Mouse (Mus musculus): Measurements from ENCODE around the gene Rnf213. TPM values are rescaled to one million over a fixed set of nuclear protein-coding genes. Genes with fewer than 3 reads are reported as not detected.
A peak's percentile ranks its signal among the peaks of the same experiment; 100 is the strongest.

Gene Rnf213
- total and polyA plus RNA-seq, 3 experiments = 12.5 to 27.3 (median 20.8) TPM

- DNase-seq = no peak
Observed at GRCm38 (mm10) chr11:119435880-119436872, 43.3 kb downstream of the Rnf213 start.

GRCm38 (mm10) chr11:119438776-119439175 lies 45.9 kb downstream of the Rnf213 start:
- no peak for DNase-seq

GRCm38 (mm10) chr11:119442199-119442598 lies 49.3 kb downstream of the Rnf213 start:
- DNase-seq = no peak

GRCm38 (mm10) chr11:119443442-119443841 lies 50.5 kb downstream of the Rnf213 start:
- DNase-seq = no peak

GRCm38 (mm10) chr11:119456097-119456496 lies 63.2 kb downstream of the Rnf213 start:
- DNase-seq = no peak

- DNase-seq = no peak
Observed at GRCm38 (mm10) chr11:119477876-119478275, 85.0 kb downstream of the Rnf213 start.

GRCm38 (mm10) chr11:119490861-119491689 lies 98.2 kb downstream of the Rnf213 start, which contains the start of gene Endov:
Gene Endov, plus strand, starts transcription at chr11:119491347.
- DNase-seq = peak; percentile 98

GRCm38 (mm10) chr11:119491690-119492087 lies 98.8 kb downstream of the Rnf213 start:
- DNase-seq = no peak

GRCm38 (mm10) chr11:119492830-119493229 lies 99.9 kb downstream of the Rnf213 start:
- DNase-seq = no peak

GRCm38 (mm10) chr11:119493516-119493915 lies 100.6 kb downstream of the Rnf213 start:
- no peak for DNase-seq

GRCm38 (mm10) chr11:119496147-119496546 lies 103.2 kb downstream of the Rnf213 start:
- no peak for DNase-seq

GRCm38 (mm10) chr11:119497451-119497850 lies 104.6 kb downstream of the Rnf213 start:
- DNase-seq = no peak

GRCm38 (mm10) chr11:119499297-119499696 lies 106.4 kb downstream of the Rnf213 start:
- DNase-seq = no peak

GRCm38 (mm10) chr11:119500011-119500410 lies 107.1 kb downstream of the Rnf213 start:
- no peak for DNase-seq

- DNase-seq = peak; percentile 70
Observed at GRCm38 (mm10) chr11:119503675-119504074, 110.8 kb downstream of the Rnf213 start.

- no peak for DNase-seq
Observed at GRCm38 (mm10) chr11:119506386-119506785, 113.5 kb downstream of the Rnf213 start.

GRCm38 (mm10) chr11:119507772-119508171 lies 114.9 kb downstream of the Rnf213 start:
- DNase-seq = no peak

- DNase-seq = no peak
Observed at GRCm38 (mm10) chr11:119509165-119509776, 116.4 kb downstream of the Rnf213 start.

- DNase-seq = no peak
Observed at GRCm38 (mm10) chr11:119513038-119513659, 120.2 kb downstream of the Rnf213 start.

- DNase-seq = no peak
Observed at GRCm38 (mm10) chr11:119514108-119514860, 121.4 kb downstream of the Rnf213 start.
